Mouse (Mus musculus) heart, adult 18-20 months (tissue): Measurements from ENCODE around the gene Soga1. TPM values are rescaled to one million over a fixed set of nuclear protein-coding genes. Genes with fewer than 3 reads are reported as not detected.

Experiments used
- DNase-seq, 2 experiments: peaks; one replicate each; pipeline ENCODE4 v3.0.0; 2021 to 2022; ENCODE audit warnings: mixed read lengths in 1 of 2
- total RNA-seq, 2 experiments: library from RNA; stranded (reverse); gene quantifications; 2 replicates each; pipeline ENCODE4 v1.2.3; 2021

Soga1 gene
- total RNA-seq, 2 experiments from 2014 or later: 10.4 to 11.0 TPM

DNA sequence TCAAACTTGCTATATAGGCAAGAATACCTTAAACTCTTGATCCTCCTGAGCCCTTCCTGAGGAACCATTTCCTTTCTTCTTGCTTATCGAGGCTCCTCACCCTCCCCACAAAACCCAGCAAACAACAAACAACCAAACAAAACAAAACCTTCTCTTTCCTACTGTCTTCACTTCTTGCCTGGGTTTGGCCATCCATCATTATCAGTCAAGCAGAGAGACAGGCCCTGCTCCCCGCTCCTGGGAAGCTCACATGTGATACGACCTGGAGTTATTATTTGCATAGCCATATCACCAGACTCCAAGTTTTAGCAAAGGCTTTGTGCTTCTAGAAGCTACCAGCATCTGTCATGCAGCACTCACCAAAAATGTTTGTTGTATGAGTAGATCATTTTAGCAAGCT lies 91.7 kb downstream of the Soga1 start:
- DNase-seq: no peak

DNA sequence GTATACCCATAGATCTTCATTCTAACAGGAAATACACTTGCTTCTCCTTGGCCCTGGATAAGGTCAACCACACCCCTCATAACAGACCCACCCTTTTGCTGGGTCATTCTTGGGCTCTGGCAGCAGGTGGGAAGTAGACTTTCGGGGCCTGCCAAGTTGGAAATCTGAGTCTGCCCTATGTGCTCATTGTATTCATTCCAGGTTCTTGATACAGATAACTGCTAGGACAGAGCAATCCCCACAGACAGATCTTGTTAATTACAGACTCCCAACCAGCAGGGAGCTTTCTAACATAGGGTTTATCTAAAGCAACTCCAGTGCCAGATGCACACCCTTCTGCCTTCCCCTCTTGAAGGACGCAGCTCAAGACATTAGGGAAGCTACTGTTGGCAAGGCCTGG lies 96.2 kb downstream of the Soga1 start:
- peak; percentile 49 to 73 for DNase-seq

DNA sequence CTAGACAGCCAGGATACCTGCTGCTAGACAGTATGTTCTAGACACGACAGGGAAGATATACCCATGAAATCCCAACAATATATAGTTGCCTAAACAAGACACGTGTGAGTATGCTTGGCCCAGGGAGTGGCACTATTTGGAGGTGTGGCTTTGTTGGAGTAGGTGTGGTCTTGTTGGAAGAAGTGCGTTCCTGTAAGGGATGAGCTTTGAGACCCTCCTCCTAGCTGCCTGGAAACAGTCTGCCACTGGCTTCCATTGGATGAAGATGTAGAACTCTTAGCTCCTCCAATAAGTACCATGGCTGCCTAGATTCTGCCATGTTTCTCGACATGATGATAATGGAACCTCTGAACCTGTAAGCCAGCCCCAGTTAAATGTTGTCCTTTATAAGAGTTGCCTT lies 97.8 kb downstream of the Soga1 start:
- no peak for DNase-seq

DNA sequence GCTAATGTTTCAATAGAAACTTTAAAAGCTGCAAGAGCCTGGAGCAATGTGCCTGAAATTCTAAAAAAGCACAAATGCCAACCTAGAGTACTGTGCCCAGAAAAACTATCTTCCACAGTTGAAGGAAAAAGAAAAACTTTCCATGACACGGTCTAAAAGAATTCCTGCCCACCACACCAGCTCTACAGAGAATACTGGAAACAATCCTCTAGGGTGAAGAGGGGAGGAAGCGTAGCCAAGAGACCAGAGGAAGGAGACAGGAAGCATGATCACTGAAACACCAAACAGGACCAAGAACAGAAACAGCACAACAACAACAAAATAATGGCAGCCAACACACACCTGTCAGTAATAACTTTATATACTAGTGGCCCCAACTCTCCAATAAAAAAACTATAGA lies 99.0 kb downstream of the Soga1 start:
- peak in 1 of 2 experiments; percentile 13 for DNase-seq

DNA sequence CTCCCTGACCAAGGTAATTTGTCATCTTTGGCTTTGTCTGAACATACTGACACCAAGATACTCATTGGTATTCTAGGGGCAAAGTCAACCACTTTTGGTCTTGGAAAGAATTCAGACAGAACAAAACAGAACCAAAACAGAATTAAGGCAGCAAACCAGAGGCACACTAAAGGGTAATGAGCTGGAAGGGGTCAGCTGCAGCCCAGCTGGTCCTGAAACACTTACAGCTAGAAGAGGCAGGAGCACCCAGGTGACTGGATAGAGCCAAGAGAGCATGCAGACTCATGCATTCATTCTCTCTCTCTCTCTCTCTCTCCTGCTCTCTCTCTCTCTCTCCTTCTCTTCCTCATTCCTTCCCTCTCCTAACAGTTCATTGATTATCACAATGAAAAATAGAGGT lies 102.3 kb downstream of the Soga1 start:
- no peak for DNase-seq

DNA sequence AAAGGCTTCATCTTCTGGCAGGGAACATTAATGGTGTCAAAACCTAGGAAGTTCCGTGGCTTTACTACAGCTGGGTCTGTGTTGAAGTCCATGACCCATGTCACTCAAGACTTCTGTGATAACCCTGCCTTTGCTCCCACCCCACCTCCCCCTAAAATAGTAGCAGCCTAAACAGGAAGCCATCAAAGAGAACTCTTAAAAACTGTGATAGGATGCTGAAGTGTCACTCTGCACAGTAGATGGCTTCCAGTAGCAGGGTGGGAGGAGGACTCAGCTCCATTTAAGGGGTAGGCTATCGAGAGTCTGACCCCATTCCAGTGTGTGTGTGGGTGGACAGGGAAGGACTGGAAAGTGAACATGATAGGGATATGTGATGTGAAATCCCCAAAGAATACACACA lies 104.1 kb downstream of the Soga1 start:
- peak in 1 of 2 experiments; percentile 16 for DNase-seq

DNA sequence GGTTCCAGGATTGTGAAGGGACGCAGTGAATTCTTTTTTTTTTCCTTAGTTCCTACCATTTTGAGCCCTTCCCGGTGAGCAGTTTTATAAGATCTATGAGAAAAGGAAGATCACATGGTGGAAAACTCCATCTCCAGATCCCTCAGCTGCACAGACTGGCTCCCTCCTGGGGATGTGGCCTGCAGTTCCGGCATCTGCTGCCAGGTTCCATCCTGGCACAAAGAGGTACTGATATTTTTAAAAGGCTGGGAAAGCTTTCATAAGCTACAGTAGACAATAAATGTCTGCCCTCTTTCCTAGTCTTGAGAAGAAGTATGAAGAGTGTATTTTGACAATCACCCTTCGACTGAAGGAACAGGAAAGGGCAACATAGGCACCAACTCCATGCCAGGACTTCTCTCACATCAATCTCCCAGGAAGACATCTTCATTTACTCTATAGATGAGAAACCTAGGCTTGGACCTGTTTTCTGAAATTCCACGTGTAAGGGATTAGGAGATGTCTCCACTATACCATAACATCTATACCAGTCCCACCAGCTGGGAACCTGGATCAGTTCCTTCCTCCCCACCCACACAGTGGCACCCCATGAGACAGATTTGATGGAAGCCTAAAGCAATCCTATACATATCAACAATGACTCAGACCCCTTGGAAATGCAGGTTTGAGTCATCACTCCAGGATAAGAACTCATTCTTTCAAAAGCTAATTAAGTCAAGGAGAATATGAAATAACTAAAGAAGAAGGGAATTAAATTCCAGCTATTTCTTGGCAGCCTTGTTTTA lies 105.5 kb downstream of the Soga1 start:
- peak in 1 of 2 experiments; percentile 46 for DNase-seq

DNA sequence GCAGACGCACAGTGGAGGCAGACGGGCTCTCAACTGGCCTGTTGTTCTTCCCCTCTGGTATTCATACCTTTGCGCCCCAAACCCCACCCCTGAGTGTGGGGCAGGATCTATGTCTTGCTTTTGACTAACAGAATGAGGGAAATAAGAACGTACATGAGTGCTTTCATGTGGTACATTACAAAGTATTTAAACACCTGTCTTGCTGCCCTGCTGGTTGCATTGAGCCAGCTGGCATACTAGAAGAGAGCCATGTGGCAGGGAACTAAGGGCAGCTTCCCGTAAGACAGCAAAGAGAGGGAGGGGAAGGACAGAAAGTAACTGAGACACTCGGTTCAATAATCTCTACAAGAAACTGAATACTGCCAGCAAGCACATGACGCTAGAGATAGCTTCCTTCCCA lies 108.8 kb downstream of the Soga1 start:
- DNase-seq: no peak

DNA sequence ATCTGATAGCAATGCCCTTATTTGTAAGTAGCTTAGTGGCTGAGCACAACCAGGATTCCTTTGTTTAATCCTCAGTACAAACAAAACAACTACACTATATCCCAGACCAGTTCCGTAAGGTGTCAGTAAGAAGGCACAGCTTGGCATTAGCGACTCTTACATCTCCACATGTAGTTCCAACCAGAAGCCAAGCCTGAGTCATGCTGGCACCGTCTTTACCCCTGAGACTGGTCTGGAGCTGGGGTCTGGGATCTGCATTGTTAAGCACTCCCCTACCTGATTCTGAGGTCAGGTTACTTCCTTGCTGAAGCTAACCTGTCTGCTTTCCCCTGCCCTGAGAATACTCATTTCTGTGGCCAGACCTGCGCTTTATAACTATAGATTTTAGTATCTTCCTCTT lies 110.6 kb downstream of the Soga1 start:
- DNase-seq: no peak

DNA sequence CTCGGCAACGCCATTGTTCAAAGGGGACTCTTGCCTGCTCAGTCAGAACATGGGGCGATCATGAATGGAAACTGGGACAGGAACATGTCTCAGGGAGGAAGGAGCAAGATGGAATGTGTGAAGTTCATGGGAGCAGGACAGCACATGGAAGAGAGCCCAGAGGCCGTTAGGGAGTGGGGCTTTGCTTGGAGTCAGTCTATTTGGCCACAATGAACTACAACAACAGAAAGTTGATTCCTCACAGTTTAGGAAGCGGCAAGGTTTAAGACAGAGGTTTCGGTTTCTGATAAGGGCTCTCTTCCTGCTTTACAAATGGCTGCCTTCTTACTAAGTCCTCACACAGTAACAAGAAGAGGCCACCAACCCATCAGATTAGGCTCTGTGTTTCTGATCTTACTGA lies 111.7 kb downstream of the Soga1 start:
- peak; percentile 26 to 38 for DNase-seq

Other genes starting within 250 kb of the Soga1 start
- gene Tgif2, start 239.2 kb downstream of the Soga1 start, total RNA-seq: under 1 TPM; 0.37 to 0.44 TPM
- gene 4930518I15Rik, start 221.3 kb downstream of the Soga1 start, total RNA-seq: under 1 TPM; 0.49 to 0.60 TPM
- gene Rab5if, start 216.1 kb downstream of the Soga1 start, total RNA-seq: 100 to 1,000 TPM; 110 to 113 TPM
- under 1 TPM in 1 of 2 experiments, not detected in 1; 0.31 TPM for gene Sla2, start 192.1 kb downstream of the Soga1 start, total RNA-seq
- gene Ndrg3, start 87.2 kb downstream of the Soga1 start, total RNA-seq: 10 to 100 TPM; 17.7 to 23.7 TPM
- 1 to 10 TPM; 1.7 to 2.3 TPM for gene Dsn1, start 72.1 kb downstream of the Soga1 start, total RNA-seq
- not detected for gene Tldc2, start 7.8 kb upstream of the Soga1 start, total RNA-seq
- gene Samhd1, start 56.0 kb upstream of the Soga1 start, total RNA-seq: 10 to 100 TPM; 21.7 to 26.3 TPM
- 1 to 10 TPM; 1.6 to 1.7 TPM for gene Rbl1, start 125.3 kb upstream of the Soga1 start, total RNA-seq
- gene Rpn2, start 199.8 kb upstream of the Soga1 start, total RNA-seq: 100 to 1,000 TPM in 1 of 2 experiments, 10 to 100 TPM in 1; 91.4 to 104 TPM
- under 1 TPM in 1 of 2 experiments, not detected in 1; 0.10 TPM for gene Mroh8, start 200.3 kb upstream of the Soga1 start, total RNA-seq